Mouse (Mus musculus) left cerebral cortex, adult 11 months (tissue): ENCODE results near the gene Nrxn3.
A peak's percentile ranks its signal among the peaks of the same experiment; 100 is the strongest.

ENCODE experiments used
- DNase-seq: peaks from one replicate; pipeline ENCODE4 v3.0.0; 2022; ENCODE audit warnings: low spot score

Nrxn3 gene

DNA sequence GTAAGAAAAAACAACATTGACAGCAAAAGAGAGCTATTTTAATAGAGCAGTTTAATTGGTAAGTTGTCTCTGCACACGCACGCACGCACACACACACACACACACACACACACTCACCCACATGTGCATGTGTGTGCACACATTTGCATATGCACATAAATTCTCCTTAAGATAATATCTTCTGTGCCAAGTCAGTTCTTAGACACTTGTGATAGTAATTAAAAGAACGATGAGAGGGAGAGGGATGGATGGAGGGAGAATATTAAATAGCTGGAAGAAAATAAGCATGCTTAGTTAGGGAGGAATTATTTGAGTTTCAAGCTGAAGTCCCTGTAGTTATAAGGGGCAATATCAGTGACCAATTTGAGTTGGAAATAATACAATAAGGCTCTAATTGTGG is 203.6 kb downstream of the Nrxn3 start:
- no peak for DNase-seq

DNA sequence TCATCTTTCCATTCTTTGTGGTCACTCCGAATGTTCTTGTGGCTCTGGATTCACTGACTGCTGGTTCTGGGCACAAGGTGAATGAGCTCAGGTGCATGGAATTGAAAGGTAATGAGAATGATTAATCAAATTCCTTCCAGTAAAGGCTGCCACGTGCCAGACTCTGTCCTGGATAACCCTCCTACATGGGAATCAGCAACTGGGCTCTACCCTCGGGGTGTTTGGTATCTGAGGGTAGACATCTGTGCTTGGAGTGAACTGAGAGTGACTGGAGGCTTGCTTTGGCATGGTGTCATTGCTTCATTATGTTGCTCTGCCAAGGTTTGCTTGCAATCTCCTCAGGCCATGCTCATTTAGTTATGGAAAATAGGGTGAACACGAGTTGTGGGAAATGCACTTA is 209.0 kb downstream of the Nrxn3 start:
- no peak for DNase-seq

DNA sequence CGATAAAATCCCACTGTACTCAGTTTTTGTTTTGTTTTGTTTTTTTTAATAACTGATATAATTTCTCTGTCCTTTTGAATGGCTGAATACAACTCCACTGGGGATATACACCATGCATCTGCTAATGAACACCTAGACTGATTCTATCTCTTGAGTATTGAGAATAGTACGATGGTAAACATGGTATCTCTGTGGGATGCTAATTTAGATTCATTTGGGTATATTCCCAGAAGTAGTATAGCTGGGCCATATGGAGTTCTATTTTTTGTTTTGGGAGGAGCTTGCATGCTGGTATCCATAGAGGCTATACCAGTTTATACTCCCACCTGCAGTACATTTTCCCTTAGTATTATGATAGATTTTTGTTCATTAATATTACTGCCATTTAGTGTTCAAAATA is 217.0 kb downstream of the Nrxn3 start:
- DNase-seq = no peak

DNA sequence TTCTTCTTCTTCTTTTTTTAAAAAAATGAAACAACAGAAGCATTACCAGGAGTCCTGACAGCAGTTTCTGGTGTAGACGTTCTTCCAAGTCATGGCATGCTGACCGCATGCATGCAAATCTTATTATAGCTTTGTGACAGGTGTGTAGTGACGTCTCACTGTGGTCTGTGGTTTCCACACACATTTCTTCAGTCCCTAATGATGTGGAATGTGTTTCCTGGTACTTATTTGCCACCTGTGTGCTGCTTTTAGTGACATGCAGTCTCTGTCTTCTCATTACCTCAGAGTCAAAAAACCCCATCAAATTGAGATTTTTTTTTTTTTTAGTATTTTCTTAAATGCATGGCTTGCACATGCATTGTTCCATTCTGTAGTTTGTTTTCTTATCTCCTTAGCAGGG is 222.3 kb downstream of the Nrxn3 start:
- DNase-seq = no peak

GRCm38 (mm10) chr12:88949870-88950269 is 227.2 kb downstream of the Nrxn3 start:
- DNase-seq = no peak

DNA sequence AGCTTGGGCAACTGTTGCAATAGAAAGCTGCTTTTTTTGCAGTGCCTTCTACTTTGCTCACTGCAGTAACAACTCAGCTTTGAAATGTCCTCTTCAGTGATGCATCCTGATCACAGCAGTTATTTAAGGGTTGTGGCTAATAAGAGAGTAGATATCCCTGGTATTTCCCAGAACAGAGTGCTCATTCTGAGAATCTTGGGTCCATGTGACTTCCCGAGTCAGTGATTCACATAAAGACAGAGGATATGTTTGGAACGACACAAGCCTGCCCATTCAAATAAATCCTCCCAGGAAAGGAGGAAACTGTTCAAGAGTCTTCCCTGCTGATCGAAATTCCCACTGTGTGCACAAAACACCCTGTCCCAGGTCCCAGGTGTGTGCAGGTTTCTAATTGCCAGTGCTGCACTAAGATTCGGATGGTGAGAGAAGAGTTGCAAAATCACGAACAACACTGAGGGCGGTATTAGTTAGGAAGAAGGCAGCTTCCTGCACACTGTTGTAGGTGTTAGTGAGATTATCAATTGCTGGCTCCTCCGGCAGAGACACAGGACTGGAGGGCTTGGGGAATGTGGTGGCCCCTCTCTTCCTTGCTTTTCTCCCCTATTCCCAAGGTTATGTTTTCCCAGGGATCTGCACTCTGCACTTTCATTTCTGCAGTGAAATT is 230.4 kb downstream of the Nrxn3 start:
- DNase-seq = peak; percentile 27

DNA sequence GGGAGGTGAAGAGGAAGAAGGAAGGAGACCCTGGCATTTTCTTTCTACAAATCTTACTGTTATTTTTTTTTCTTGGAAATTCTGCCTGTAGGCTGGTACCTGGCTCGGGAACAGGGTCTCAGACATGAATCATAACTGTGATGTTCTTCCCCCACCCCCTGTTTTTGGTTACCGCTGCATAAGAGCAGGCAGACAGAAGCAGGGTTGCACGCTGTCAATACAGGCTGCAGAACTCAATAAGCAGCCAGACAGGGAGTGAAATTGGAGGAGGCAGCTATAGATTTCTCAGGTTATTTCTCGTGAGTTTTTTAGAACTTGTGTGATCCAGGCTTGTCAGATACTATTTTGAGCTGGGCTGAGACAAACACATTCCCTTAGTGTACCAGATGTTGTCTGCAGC is 231.1 kb downstream of the Nrxn3 start:
- peak; percentile 31 for DNase-seq

- DNase-seq = no peak
Measured at GRCm38 (mm10) chr12:88957431-88957830, 234.8 kb downstream of the Nrxn3 start.

GRCm38 (mm10) chr12:88960817-88961216 is 238.1 kb downstream of the Nrxn3 start:
- peak; percentile 45 for DNase-seq

GRCm38 (mm10) chr12:88966329-88966728 is 243.7 kb downstream of the Nrxn3 start:
- DNase-seq = no peak

- DNase-seq = no peak
Measured at GRCm38 (mm10) chr12:88976621-88977020, 253.9 kb downstream of the Nrxn3 start.

- no peak for DNase-seq
Measured at GRCm38 (mm10) chr12:88983688-88984330, 261.1 kb downstream of the Nrxn3 start.

DNA sequence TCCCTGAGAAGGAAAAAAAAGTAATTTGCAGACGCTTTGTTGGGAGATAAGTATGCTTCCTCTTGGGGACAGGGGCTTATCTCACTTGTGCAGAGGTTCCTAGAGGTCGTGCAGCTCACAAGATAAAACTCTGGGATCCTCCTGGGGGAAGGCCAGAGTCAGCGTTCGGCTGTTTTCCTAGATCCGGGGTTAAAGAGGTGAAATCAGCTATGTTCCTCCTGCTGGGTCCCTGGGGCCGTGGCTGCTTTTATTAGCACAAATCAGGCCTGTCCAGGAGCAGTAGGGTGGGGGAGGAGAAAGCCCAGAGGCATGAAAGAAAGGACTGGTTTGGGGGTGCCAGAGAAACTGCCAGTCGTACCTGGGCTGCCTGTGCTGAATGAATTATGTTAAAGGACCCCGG is 261.7 kb downstream of the Nrxn3 start:
- DNase-seq = no peak

DNA sequence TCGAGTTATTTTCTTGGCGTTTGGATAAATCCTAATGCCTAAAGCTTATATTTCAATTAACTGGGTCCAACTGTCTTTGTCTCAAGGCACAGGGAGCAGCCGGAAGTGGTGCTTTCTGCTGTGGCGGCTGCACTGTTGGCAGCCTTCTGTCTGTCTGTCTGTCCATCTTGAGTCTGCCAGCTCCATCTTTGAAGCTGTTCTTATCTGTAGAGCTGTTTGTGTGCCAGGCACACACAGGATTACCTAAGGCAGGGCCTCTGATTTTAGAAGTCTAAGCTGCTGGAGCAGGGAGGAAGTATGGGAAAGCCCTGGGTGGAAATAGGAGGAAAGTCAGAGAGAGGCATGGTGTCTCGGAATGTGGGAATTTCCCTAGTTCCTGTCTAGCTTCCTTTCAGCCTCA is 262.1 kb downstream of the Nrxn3 start:
- DNase-seq = no peak

DNA sequence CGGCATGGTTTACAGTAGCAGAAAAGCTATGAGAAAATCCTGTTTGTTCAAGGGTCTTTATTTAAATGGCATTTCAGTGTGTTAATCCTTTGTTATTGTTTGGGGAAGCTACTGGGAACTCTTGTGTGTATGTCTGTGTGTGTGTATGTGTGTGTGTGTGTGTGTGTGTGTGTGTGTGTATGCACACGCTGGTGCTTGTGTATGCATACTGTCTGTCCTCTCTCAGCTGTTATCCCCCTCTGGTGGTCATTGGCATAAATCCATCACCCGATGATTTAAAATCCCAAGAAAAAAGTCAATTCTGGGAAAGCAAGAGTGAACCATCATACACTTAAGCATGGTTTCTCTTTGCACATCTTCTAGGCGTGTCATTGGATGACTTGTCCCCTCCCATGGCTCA is 264.4 kb downstream of the Nrxn3 start:
- DNase-seq = no peak

DNA sequence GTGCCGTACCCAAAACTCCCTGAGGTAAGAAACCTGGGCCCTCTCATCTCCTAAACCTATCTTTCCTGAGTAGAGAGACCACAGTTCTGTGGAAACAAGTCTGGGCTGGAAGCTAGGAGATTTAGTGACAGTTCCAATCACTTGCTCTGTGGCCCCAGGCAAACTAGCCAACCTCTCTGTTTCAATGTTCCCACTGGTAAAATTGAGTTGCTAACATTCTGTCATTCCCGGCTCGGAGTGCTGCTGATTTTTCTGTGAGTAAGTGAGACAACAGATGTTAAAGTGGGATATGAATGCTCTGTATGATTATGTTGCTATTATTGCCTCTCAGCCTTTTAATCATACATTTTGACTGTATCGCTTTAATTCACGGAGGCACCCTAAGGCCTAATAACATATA is 268.1 kb downstream of the Nrxn3 start:
- no peak for DNase-seq

DNA sequence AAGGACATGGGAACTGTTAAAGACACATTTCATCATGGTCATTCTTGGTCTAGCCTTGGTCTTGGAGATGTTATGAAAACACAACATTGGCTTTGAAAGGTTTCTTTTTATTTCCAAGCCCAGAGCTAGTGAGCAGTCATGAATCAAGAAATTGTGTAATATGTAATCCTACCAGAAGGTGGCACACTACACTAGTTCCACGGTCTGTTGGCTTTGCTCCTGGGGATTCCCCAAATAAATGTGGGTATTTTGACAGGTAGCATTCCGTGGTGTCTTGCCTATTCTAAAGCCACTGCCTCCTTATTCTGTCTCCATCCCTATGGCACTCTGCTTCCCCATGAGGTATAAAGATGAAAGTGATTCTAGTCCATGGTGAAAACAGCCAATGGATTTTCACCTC is 269.5 kb downstream of the Nrxn3 start:
- peak; percentile 61 for DNase-seq

DNA sequence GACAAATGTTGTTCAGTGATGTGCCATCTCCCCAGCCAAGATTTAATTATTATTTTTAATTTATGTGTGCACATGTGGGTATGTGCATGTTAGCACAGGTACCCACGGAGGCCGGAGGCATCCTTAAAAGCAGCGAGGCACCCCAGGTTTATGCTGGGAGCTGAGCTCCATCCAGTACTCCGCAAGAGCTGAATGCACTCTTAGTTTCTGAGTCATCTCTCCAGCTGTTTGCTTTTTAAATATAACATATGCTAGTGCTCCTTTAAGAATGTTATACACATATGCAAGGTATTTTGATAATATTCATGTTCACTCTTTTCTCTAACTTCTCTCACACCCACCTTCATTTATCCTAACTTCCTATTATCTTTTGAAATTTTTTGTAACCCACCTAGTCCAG is 271.1 kb downstream of the Nrxn3 start:
- DNase-seq = no peak

DNA sequence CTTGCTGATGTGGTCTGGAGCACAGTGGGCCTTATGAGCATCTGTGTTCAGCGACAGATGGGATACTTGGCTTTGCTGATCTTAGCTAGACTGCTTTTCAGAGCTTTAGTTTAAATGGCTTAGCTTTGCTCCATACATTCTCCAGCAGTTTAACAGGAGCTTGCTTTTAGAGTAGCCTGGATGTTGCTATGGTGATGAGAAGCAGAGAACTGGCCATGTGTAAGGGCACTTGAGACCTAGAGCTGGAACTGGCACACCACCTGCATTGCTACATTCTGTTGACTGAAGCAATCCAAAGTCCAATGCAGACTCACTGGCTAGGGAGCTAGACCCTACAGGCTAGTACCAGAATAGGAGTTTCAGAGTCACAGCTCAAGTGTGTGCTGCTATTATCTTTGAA is 293.8 kb downstream of the Nrxn3 start:
- DNase-seq = no peak

DNA sequence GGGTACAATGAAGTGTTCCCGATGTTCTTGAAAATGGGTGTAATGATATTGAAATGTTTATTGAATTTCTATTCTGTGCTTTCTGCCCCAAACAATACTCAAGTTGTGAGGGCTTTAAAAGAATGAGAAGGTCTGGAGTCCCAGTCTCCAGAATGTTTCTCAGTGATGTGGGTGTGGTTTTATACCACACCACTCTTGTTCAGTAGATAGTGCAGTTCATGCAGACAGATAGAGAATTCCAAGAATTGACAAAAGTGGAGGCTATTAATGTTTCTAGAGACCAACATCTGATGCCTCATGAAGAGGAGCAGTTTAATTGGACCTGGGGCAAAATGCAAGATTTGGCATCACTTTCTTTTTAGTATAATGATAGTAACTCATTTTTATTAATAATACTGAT is 302.5 kb downstream of the Nrxn3 start:
- no peak for DNase-seq

DNA sequence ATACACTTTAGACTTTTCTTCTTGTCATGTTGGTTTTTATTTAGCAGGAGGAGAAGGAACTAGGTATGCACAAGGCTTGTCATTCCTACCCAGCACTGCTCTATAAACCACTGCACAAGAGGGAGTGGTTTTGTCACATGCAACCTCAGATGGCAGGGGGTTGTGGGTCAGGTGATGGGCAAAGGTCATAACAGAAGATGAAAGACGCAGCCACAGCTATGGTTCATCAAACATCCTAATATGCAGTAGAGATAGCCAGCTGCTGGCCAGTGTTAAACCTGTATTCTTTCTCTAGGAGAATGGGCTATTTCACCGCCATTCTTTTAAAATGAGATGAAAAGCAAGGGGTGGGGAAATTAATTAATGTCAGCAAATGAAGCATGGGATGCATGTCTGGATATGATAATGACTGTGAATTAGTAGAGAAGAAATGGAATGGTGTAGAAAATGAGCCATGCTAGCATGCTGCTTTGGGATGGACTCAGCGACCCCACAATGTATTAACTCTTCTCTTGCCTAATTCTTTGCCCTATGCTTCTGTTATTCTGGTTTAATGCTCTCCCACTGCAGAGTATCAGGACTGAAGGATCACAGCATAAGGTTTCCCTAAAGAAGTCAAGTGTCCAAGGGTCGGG is 313.4 kb downstream of the Nrxn3 start:
- DNase-seq = no peak

GRCm38 (mm10) chr12:89040151-89040550 is 317.5 kb downstream of the Nrxn3 start:
- no peak for DNase-seq

GRCm38 (mm10) chr12:89041429-89042107 is 318.9 kb downstream of the Nrxn3 start:
- DNase-seq = no peak
